Mouse (Mus musculus): Measurements from ENCODE around the gene Nrcam. TPM values are rescaled to one million over a fixed set of nuclear protein-coding genes. Genes with fewer than 3 reads are reported as not detected.

Gene Nrcam
- polyA plus RNA-seq, 1 experiment from 2014 or later = 90.1 TPM

DNA sequence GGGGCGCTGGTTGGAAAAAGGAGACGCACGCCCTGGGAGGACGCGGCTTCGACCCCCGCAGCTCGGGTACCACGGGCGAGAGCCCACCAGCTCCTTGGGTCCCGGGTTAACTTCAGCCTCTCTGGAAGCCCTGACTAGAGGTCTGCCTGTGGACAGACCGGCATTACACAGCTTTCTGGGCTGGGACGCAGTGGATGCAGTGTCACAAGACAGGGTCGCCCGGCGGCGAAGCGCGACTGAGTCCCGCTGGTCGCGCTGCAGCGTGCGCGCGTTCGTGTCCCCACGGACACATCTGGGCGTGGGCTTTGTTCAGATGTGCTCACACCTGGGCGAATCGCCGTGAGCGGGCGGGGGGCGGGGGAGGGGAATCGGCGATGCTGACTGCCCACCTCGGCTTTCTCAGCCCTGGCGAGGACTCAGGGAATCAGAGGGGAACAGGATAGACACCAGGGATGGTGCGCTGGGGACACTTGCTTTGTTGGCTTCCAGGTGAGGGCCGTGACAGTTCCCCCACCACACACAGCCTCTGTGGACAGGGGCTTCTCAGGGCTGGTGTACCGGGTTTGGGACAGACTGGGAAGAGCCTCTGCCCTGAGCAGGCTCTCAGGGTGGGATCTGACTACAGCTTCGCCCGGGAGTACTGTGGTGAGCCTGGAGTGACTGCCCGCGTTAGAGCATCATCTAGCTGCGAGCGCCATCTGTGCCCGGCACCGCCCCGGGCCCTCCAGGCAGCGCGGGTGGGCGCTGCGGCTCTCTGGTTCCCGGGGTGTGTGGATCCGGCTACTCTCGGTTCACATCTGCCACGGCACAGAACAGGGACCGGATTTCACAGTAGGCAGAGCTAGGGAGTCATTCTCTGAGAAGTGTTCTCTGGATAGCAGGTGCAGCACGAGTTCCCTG is 881 bp downstream of the Nrcam start:
- Histone ChIP-seq H3K9me3 (no peaks in the 10 kb centered on the region), H3K27me3 (peaks cover 9% of the 10 kb centered on the region), H3K27ac (peak overlapping the region; percentile 92), H3K4me1 (peaks cover 27% of the 10 kb centered on the region), H3K4me3 (replicated peaks) (peak overlapping the region; percentile 74), H3K4me2 (peak overlapping the region; percentile 89), H3K36me3 (replicated peaks) (no peaks in the 10 kb centered on the region), H3K9ac (peak overlapping the region; percentile 79)
- 0% methylated on average over 61 of the region's 61 CpGs for WGBS
- peak; percentile 71 for ATAC-seq (ENCODE audit: low FRiP score)

GRCm38 (mm10) chr12:44330216-44330719 is 1.6 kb downstream of the Nrcam start:
- H3K36me3 ChIP-seq (replicated peaks) = no peaks in the 10 kb centered on the region
- H3K4me2 ChIP-seq = peak overlapping the region; percentile 89
- H3K4me3 ChIP-seq (replicated peaks) = peak overlapping the region; percentile 74
- no peaks in the 10 kb centered on the region for H3K9me3 ChIP-seq
- peak overlapping the region; percentile 79 for H3K9ac ChIP-seq
- peak; percentile 31; the same call in 1 of the 2 replicates for ATAC-seq (ENCODE audit: low FRiP score)
- WGBS = 0% methylated on average over 9 of the region's 9 CpGs
- H3K4me1 ChIP-seq = peaks cover 27% of the 10 kb centered on the region
- H3K27me3 ChIP-seq = peaks cover 9% of the 10 kb centered on the region
- H3K27ac ChIP-seq = peak overlapping the region; percentile 92

DNA sequence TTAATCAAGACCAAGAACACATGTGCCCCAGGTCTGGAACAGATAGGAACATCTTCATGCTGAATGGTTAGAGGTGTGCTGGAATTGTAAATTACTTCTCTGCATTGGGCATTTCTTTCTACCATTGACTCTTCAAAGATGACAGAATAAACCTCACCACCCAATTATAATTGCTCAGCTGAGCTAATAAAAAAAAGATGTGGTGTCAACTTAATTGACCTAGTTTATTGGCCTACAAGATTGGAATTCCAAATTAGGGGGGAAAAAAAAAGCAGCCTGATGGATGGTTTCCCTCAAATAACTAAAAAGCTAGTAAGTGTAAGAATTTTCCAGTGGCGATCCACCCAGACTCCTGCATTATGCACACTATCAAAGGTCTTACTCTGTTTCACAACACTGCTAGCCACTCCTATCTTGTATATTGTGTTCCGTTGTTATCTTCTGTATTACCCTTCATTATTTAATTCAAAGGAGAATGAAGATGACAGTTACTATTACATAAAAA is 8.5 kb downstream of the Nrcam start:
- Histone ChIP-seq H3K4me3 (replicated peaks) (no peak overlapping the region), H3K4me2 (no peak overlapping the region), H3K36me3 (replicated peaks) (no peaks in the 10 kb centered on the region), H3K9ac (no peak overlapping the region), H3K27me3 (peaks cover 6% of the 10 kb centered on the region), H3K9me3 (no peaks in the 10 kb centered on the region), H3K4me1 (peaks cover 38% of the 10 kb centered on the region), H3K27ac (no peak overlapping the region)
- no peak for ATAC-seq (ENCODE audit: low FRiP score)
- WGBS = 43% methylated on average over 2 of the region's 2 CpGs

- Histone ChIP-seq H3K4me2 (peak overlapping the region; percentile 27), H3K27me3 (0 out of 2 replicates have a peak, but pooled peaks cover 4% of the 10 kb centered on the region), H3K36me3 (replicated peaks) (no peaks in the 10 kb centered on the region), H3K4me1 (peaks cover 36% of the 10 kb centered on the region), H3K27ac (peak overlapping the region; percentile 84), H3K4me3 (replicated peaks) (no peak overlapping the region), H3K9ac (no peak overlapping the region), H3K9me3 (no peaks in the 10 kb centered on the region)
- ATAC-seq (ENCODE audit: low FRiP score) = peak; percentile 97
- WGBS = 3% methylated on average over 8 of the region's 8 CpGs
These were observed 9.5 kb downstream of the Nrcam start for GRCm38 (mm10) chr12:44338195-44338622.

- Histone ChIP-seq H3K4me2 (no peak overlapping the region), H3K36me3 (replicated peaks) (no peaks in the 10 kb centered on the region), H3K9ac (no peak overlapping the region), H3K27me3 (no peaks in the 10 kb centered on the region), H3K27ac (no peak overlapping the region), H3K4me1 (peaks cover 41% of the 10 kb centered on the region), H3K4me3 (replicated peaks) (no peak overlapping the region), H3K9me3 (no peaks in the 10 kb centered on the region)
- WGBS = 70% methylated on average over 6 of the region's 6 CpGs
- ATAC-seq (ENCODE audit: low FRiP score) = no peak
These were observed 15.4 kb downstream of the Nrcam start for GRCm38 (mm10) chr12:44344075-44344474.

GRCm38 (mm10) chr12:44345251-44345650 is 16.6 kb downstream of the Nrcam start:
- 23% methylated on average over 5 of the region's 5 CpGs for WGBS
- Histone ChIP-seq H3K36me3 (replicated peaks) (no peaks in the 10 kb centered on the region), H3K9ac (no peak overlapping the region), H3K9me3 (no peaks in the 10 kb centered on the region), H3K4me3 (replicated peaks) (no peak overlapping the region), H3K27me3 (no peaks in the 10 kb centered on the region), H3K4me2 (no peak overlapping the region), H3K4me1 (peaks cover 35% of the 10 kb centered on the region), H3K27ac (no peak overlapping the region)
- ATAC-seq (ENCODE audit: low FRiP score) = no peak

GRCm38 (mm10) chr12:44346143-44346542 is 17.5 kb downstream of the Nrcam start:
- Histone ChIP-seq H3K4me2 (no peak overlapping the region), H3K9ac (no peak overlapping the region), H3K27ac (0 out of 2 replicates have a peak overlapping the region, but pooled peaks have one; percentile 42), H3K36me3 (replicated peaks) (no peaks in the 10 kb centered on the region), H3K9me3 (no peaks in the 10 kb centered on the region), H3K4me1 (peaks cover 31% of the 10 kb centered on the region), H3K27me3 (no peaks in the 10 kb centered on the region), H3K4me3 (replicated peaks) (no peak overlapping the region)
- WGBS = 29% methylated on average over 3 of the region's 3 CpGs
- peak; percentile 76; the same call in 1 of the 2 replicates for ATAC-seq (ENCODE audit: low FRiP score)

- Histone ChIP-seq H3K27ac (no peak overlapping the region), H3K36me3 (replicated peaks) (no peaks in the 10 kb centered on the region), H3K9ac (no peak overlapping the region), H3K4me3 (replicated peaks) (no peak overlapping the region), H3K4me2 (no peak overlapping the region), H3K27me3 (no peaks in the 10 kb centered on the region), H3K4me1 (peaks cover 5% of the 10 kb centered on the region; the same call in 1 of the 2 replicates), H3K9me3 (no peaks in the 10 kb centered on the region)
- ATAC-seq (ENCODE audit: low FRiP score) = no peak
- 94% methylated on average over 4 of the region's 4 CpGs for WGBS
These were observed 26.4 kb downstream of the Nrcam start for GRCm38 (mm10) chr12:44355116-44355515.

DNA sequence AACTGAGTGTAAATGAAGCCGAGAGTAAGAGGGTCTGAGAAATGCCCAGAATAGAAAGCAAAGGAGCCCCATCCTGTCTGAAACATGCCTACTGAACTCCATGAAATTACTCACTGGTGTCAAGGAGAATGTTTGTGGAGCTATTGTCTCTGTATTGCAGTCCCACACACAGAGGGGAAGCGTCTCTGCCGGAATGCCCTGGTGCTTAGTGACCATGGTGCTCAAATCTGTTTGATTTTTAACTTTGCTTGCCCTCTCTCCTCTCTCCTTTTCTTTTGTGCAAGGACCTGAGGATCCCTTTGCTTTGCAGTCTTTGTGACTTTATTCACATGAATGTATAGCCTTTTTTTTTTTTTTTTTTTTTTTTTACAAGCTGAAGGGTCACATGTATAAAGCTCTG is 28.8 kb downstream of the Nrcam start:
- H3K4me2 ChIP-seq = no peak overlapping the region
- ATAC-seq (ENCODE audit: low FRiP score) = no peak

GRCm38 (mm10) chr12:44357881-44358280 is 29.2 kb downstream of the Nrcam start:
- H3K27me3 ChIP-seq = no peaks in the 10 kb centered on the region
- H3K4me1 ChIP-seq = peaks cover 5% of the 10 kb centered on the region; the same call in 1 of the 2 replicates
- no peak for ATAC-seq (ENCODE audit: low FRiP score)
- H3K4me2 ChIP-seq = no peak overlapping the region
- no peak overlapping the region for H3K4me3 ChIP-seq (replicated peaks)
- H3K9me3 ChIP-seq = no peaks in the 10 kb centered on the region
- WGBS = 50% methylated on average over 1 of the region's 1 CpGs
- H3K36me3 ChIP-seq (replicated peaks) = no peaks in the 10 kb centered on the region
- H3K9ac ChIP-seq = no peak overlapping the region
- H3K27ac ChIP-seq = no peak overlapping the region

More for the DNA sequence above, 28.8 kb downstream of the Nrcam start:
- Histone ChIP-seq H3K27me3 (no peaks in the 10 kb centered on the region), H3K4me3 (replicated peaks) (no peak overlapping the region), H3K4me1 (peaks cover 5% of the 10 kb centered on the region; the same call in 1 of the 2 replicates), H3K9ac (no peak overlapping the region), H3K27ac (no peak overlapping the region), H3K36me3 (replicated peaks) (no peaks in the 10 kb centered on the region), H3K9me3 (no peaks in the 10 kb centered on the region)
- WGBS = 20% methylated on average over 3 of the region's 3 CpGs

- Histone ChIP-seq H3K9me3 (no peaks in the 10 kb centered on the region), H3K4me3 (replicated peaks) (no peak overlapping the region), H3K36me3 (replicated peaks) (no peaks in the 10 kb centered on the region), H3K9ac (no peak overlapping the region), H3K27ac (no peak overlapping the region), H3K4me1 (peaks cover 25% of the 10 kb centered on the region), H3K4me2 (no peak overlapping the region), H3K27me3 (no peaks in the 10 kb centered on the region; the same call in 1 of the 2 replicates)
- WGBS = 40% methylated on average over 3 of the region's 3 CpGs
- ATAC-seq (ENCODE audit: low FRiP score) = no peak
These were observed 42.5 kb downstream of the Nrcam start for GRCm38 (mm10) chr12:44371076-44371710.

GRCm38 (mm10) chr12:44375956-44376355 is 47.3 kb downstream of the Nrcam start:
- Histone ChIP-seq H3K4me3 (replicated peaks) (no peak overlapping the region), H3K36me3 (replicated peaks) (no peaks in the 10 kb centered on the region), H3K4me2 (no peak overlapping the region), H3K4me1 (peaks cover 15% of the 10 kb centered on the region), H3K9me3 (no peaks in the 10 kb centered on the region), H3K27ac (no peak overlapping the region), H3K9ac (no peak overlapping the region), H3K27me3 (no peaks in the 10 kb centered on the region)
- WGBS = 77% methylated on average over 6 of the region's 6 CpGs
- ATAC-seq (ENCODE audit: low FRiP score) = no peak
